ENCODE assay signal across 9 mouse cellular contexts in the genomic region with DNA sequence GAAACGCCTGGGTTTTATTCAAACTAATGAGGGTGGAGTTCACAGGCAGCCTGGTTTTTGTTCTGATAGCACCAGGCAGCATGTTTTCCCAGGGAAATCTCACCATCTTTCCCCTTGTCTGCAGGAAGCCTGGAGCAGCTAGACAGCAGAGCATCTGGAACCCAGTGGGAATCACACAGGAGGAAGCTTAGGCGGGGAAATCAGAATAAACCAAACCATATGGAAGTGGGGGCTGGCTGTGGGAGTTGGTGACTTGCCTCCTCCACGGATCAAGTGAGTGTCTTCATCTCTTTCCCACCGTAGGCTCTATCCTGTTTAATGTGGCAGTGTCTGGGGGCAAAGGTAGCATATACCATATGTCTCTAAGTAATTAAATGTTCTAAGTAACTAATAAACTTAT. TPM values are rescaled to one million over a fixed set of nuclear protein-coding genes. Genes with fewer than 3 reads are reported as not detected.
A peak's percentile ranks its signal among the peaks of the same experiment; 100 is the strongest.
DNase-seq lines count a peak whose midpoint lies in the region; ATAC-seq and TF ChIP-seq lines count a peak whose summit lies in the region.
"Had no signal": no experiment of that assay in that cellular context is flagged by ENCODE, and none has a peak within 500 bp of the region (broad histone marks: within the 10 kb centered on the region; RNA-seq: fewer than 3 reads in every experiment).

No protein-coding gene starts in this region.

- H3K36me3 ChIP-seq in heart, embryonic 13.5 days = no peaks in the 10 kb centered on the region
- H3K36me3 ChIP-seq in stomach, embryonic 14.5 days (ENCODE audit: control insufficient read depth, insufficient read depth, low read length) = no peaks in the 10 kb centered on the region
- H3K36me3 ChIP-seq in stomach, postnatal 0 days (ENCODE audit: control insufficient read depth, insufficient read depth, low read length) = no peaks in the 10 kb centered on the region
- H3K36me3 ChIP-seq: lung, embryonic 15.5 days had no signal

- no peak for DNase-seq in heart, postnatal 36 days
- no peak for DNase-seq in stomach, postnatal 0 days (ENCODE audit: low spot score)
- DNase-seq in forelimb bud, embryonic 11.5 days (ENCODE audit: low read depth, low spot score) = peak; percentile 49
- no peak for DNase-seq in spleen, postnatal 10 days (ENCODE audit: low spot score in 2 of 2)
- DNase-seq in thymus, postnatal 36 days = no peak

- H3K9me3 ChIP-seq in heart, embryonic 13.5 days = no peaks in the 10 kb centered on the region
- no peaks in the 10 kb centered on the region for H3K9me3 ChIP-seq in stomach, embryonic 14.5 days (ENCODE audit: control insufficient read depth, low read depth, low read length)
- H3K9me3 ChIP-seq in stomach, postnatal 0 days (ENCODE audit: control insufficient read depth, low read length) = no peaks in the 10 kb centered on the region
- H3K9me3 ChIP-seq: lung, embryonic 15.5 days had no signal

- H3K4me2 ChIP-seq in heart, embryonic 13.5 days = no peak overlapping the region
- H3K4me2 ChIP-seq in stomach, embryonic 14.5 days (replicated peaks; ENCODE audit: low read depth, low read length) = no peak overlapping the region
- H3K4me2 ChIP-seq in stomach, postnatal 0 days (replicated peaks; ENCODE audit: low read depth) = no peak overlapping the region
- H3K4me2 ChIP-seq: lung, embryonic 15.5 days had no signal

- no peak for TF ChIP-seq EP300 in stomach, postnatal 0 days (optimal IDR thresholded peaks at IDR 0.05)

- ATAC-seq in heart, embryonic 13.5 days (ENCODE audit: extremely low read depth, insufficient number of reproducible peaks, low FRiP score, low TSS enrichment) = 0 out of 2 replicates have a peak, but pooled peaks have one; percentile 42
- ATAC-seq in stomach, embryonic 14.5 days (ENCODE audit: insufficient number of reproducible peaks, insufficient read depth, low FRiP score, low read depth) = 0 out of 2 replicates have a peak, but pooled peaks have one; percentile 37
- no peak for ATAC-seq in stomach, postnatal 0 days (ENCODE audit: low FRiP score, low TSS enrichment)

- peak overlapping the region; percentile 76 for H3K27ac ChIP-seq in heart, embryonic 13.5 days (replicated peaks)
- peak overlapping the region; percentile 72; the same call in 1 of the 2 replicates for H3K27ac ChIP-seq in stomach, embryonic 14.5 days (ENCODE audit: low read length)
- no peak overlapping the region for H3K27ac ChIP-seq in stomach, postnatal 0 days (replicated peaks)
- H3K27ac ChIP-seq: lung, embryonic 15.5 days had no signal

- TF ChIP-seq CTCF in stomach, postnatal 0 days (IDR thresholded peaks at IDR 0.05; ENCODE audit: low read depth) = no peak

- H3K4me3 ChIP-seq in heart, embryonic 13.5 days = no peak overlapping the region
- H3K4me3 ChIP-seq in stomach, embryonic 14.5 days (ENCODE audit: low read depth, low read length) = no peak overlapping the region
- no peak overlapping the region for H3K4me3 ChIP-seq in stomach, postnatal 0 days (ENCODE audit: low read depth, low read length)
- H3K4me3 ChIP-seq: lung, embryonic 15.5 days had no signal

- WGBS in heart, embryonic 13.5 days = 22% methylated on average over 4 of the region's 4 CpGs
- 27% methylated on average over 4 of the region's 4 CpGs for WGBS in stomach, embryonic 14.5 days
- WGBS in stomach, postnatal 0 days = 26% methylated on average over 4 of the region's 4 CpGs

- intact Hi-C loops in heart, postnatal 36 days (cut with DNase I) = no loop called here

- peaks cover 8% of the 10 kb centered on the region for H3K4me1 ChIP-seq in heart, embryonic 13.5 days
- 0 out of 2 replicates have a peak, but pooled peaks cover 6% of the 10 kb centered on the region for H3K4me1 ChIP-seq in stomach, embryonic 14.5 days (ENCODE audit: control insufficient read depth, insufficient read depth, low read length)
- H3K4me1 ChIP-seq in stomach, postnatal 0 days (replicated peaks; ENCODE audit: control insufficient read depth, insufficient read depth) = no peaks in the 10 kb centered on the region

- H3K9ac ChIP-seq in heart, embryonic 13.5 days = no peak overlapping the region
- no peak overlapping the region for H3K9ac ChIP-seq in stomach, embryonic 14.5 days (replicated peaks; ENCODE audit: low read depth, low read length)
- no peak overlapping the region for H3K9ac ChIP-seq in stomach, postnatal 0 days (ENCODE audit: low read length)
- H3K9ac ChIP-seq: lung, embryonic 15.5 days had no signal

- no peaks in the 10 kb centered on the region for H3K27me3 ChIP-seq in heart, embryonic 13.5 days (replicated peaks)
- H3K27me3 ChIP-seq in stomach, embryonic 14.5 days (ENCODE audit: control insufficient read depth, insufficient read depth, low read length) = no peaks in the 10 kb centered on the region
- no peaks in the 10 kb centered on the region for H3K27me3 ChIP-seq in stomach, postnatal 0 days (ENCODE audit: control insufficient read depth, insufficient read depth, low read length)
- H3K27me3 ChIP-seq: lung, embryonic 15.5 days had no signal

RNA-seq across cellular contexts. Expression of a gene that starts 19.2 kb away (rescaled TPM):
- 13.0 TPM in 2 replicates for polyA plus RNA-seq in heart, embryonic 13.5 days (2015; fragmentation: Nextera tagmentation; extraction: Ambion mirVana)
- under 1 TPM; 0.08 to 0.11 TPM for total RNA-seq in heart, postnatal 36 days (2021)
- polyA plus RNA-seq in stomach, embryonic 14.5 days (2014; fragmentation: Nextera tagmentation; extraction: Ambion mirVana) = 4.0 and 5.1 TPM in 2 replicates
- polyA plus RNA-seq in stomach, postnatal 0 days (2015; fragmentation: Nextera tagmentation; extraction: Ambion mirVana) = 29.2 and 30.0 TPM in 2 replicates
- total RNA-seq: heart, adult 18-20 months had no signal

RNA-seq across cellular contexts. Expression of a gene that starts 49.8 kb away (rescaled TPM):
- polyA plus RNA-seq in heart, embryonic 13.5 days (2015; fragmentation: Nextera tagmentation; extraction: Ambion mirVana) = 0.06 and 0.09 TPM in 2 replicates
- total RNA-seq in heart, postnatal 36 days (2021) = not detected
- 0.18 and 0.35 TPM in 2 replicates for polyA plus RNA-seq in stomach, embryonic 14.5 days (2014; fragmentation: Nextera tagmentation; extraction: Ambion mirVana)
- 6.9 and 8.2 TPM in 2 replicates for polyA plus RNA-seq in stomach, postnatal 0 days (2015; fragmentation: Nextera tagmentation; extraction: Ambion mirVana)
- total RNA-seq: heart, adult 18-20 months had no signal
